Mouse (Mus musculus) spleen, postnatal 10 days (tissue): ENCODE data around the gene 1110004F10Rik.

Source experiments
- DNase-seq, 2 experiments: peaks; one replicate each; pipeline ENCODE4 v3.0.0; 2021 to 2022; ENCODE audit warnings: low spot score in 2 of 2

1110004F10Rik gene

GRCm38 (mm10) chr7:116092710-116093465, 53.7 kb downstream of the 1110004F10Rik start:
- DNase-seq = peak; percentile 85 to 94

DNA sequence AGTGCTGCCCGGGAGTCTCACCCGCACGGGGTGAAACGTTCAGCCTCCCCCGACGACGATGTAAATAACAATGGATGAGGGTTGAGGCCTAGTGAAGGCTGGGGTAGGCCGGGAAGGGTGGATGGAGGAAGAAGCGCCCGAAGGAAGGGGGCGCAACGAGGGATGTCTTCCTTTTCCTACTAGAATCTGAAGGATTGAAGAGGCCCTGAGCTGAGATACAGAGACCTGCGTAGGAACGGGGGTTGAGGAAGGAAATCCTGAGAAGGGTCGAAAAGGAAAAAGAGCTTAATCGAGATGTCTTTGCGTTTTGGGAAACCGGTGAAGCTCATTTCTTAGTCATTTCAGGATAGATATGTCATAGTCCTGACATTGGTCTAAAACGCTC, 54.3 kb downstream of the 1110004F10Rik start:
- no peak for DNase-seq

DNA sequence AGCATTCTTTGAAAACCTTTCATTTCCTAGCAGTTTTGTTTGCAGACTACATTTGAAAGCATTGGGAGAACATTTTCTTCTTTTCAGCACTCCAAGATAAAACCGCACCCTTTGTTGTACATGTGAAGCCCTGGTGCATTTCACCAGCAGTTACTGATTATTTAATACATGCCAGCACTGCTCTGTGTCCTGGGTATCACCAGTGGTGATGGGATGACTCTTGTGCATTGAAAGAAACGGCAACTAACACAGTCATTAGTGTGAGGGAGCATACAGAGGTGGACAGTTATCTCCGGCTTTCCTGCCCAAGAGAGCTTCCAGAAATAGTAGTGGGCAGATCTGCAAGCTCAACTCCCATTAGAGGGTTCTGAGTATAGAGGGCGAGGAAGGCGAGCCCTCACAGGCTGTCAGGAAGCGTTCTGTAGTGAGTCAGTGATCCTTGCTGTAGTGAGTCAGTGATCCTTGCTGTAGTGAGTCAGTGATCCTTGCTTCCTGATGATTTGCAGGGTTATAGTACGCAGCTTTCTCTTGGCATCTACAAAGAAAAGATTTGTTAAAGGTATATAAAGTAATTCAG, 60.8 kb downstream of the 1110004F10Rik start:
- DNase-seq = no peak

DNA sequence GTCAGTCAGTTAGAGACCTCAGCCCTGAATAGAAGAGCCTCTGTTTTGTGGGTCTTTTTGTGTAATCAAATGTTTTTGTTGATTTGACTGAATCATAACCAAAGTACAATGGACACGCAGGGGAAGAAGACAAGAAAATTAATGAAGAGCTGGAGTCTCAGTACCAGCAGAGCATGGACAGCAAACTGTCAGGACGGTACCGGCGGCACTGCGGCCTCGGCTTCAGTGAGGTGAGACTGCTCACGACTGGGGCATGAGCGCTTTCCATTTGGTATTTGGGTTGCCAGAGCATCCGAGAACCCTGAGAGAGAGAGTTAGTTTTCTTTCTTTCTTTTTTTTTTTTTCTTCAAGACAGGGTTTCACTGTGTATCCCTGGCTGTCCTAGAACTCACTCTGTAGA, 63.9 kb downstream of the 1110004F10Rik start:
- DNase-seq = no peak

GRCm38 (mm10) chr7:116110661-116111060, 71.5 kb downstream of the 1110004F10Rik start:
- peak in 1 of 2 experiments; percentile 1 for DNase-seq

GRCm38 (mm10) chr7:116111546-116111945, 72.3 kb downstream of the 1110004F10Rik start:
- peak in 1 of 2 experiments; percentile 5 for DNase-seq

- peak in 1 of 2 experiments; percentile 7 for DNase-seq
Measured at GRCm38 (mm10) chr7:116115216-116115930, 76.2 kb downstream of the 1110004F10Rik start.

- DNase-seq = no peak
Measured at GRCm38 (mm10) chr7:116115991-116116390, 76.8 kb downstream of the 1110004F10Rik start.

DNA sequence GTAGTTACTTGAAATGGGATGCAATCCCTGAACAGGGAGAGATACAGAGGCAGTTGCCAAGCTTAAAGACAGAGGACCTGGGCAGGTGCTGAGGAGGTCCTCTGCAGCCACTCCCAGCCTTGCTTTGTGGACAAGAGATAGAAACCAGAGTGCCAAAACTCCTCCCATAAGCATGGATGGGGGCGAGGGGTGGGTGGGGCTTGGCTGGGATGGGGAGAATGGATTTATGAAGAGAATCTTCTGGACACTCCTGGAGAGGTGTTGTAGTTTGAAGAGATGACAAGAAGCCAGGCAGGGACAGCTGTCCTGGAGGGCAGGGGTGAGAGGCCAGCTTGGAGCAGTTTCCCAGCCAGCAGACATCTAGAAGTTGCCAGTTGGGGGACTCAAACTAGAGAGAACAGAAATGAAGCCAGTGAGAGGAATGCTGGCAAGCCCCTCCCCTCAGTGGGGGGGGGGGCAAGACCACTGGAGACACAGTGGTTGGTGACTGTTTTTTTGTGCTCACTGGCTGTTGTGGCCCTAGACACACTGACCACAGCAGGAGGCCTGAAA, 80.2 kb downstream of the 1110004F10Rik start:
- no peak for DNase-seq

GRCm38 (mm10) chr7:116120737-116121136, 81.5 kb downstream of the 1110004F10Rik start:
- DNase-seq = no peak

DNA sequence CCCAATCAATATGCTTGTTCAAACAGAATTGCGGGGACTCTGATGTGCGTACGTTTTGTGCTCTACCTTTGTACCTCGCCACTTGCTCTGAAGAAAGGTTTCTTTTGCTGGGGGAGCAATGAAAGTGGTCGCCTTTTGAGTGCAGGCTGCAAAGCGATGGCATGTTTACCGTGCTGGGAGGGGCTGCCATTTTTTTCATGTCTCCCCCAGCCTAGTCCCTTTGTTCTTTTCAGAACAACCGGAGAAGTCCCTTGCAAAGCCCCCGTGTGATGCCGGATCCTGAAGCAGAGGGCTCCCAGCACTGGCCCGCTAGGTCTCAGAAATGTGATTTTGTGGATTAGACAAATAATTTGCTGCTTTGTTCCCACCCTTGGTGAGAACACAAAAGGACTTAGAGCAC, 82.0 kb downstream of the 1110004F10Rik start:
- DNase-seq = no peak

- no peak for DNase-seq
Measured at GRCm38 (mm10) chr7:116122981-116123596, 83.9 kb downstream of the 1110004F10Rik start.

GRCm38 (mm10) chr7:116123597-116123985, 84.4 kb downstream of the 1110004F10Rik start:
- no peak for DNase-seq

GRCm38 (mm10) chr7:116124057-116124456, 84.9 kb downstream of the 1110004F10Rik start:
- no peak for DNase-seq

- DNase-seq = no peak
Measured at GRCm38 (mm10) chr7:116125671-116126070, 86.5 kb downstream of the 1110004F10Rik start.

DNA sequence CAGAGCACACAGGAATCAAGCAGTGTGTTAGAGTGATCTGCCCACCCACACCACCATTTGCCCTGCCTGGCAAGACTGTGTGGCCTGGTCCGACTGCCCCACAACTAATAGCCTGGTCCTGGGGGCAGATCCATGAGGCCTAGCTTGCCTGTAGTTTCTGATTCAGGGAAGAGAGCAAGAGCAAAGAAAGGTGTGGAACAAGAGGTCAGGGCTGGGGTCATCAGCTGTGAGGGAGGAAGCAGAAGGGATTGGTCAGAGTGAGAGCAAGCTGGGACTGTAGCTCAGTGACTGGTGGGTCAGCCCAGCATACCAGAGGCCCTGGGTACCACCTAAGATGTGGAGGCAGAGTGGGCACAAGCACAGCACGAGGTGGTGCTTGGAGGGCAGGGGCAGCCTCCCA, 87.9 kb downstream of the 1110004F10Rik start:
- DNase-seq = no peak

DNA sequence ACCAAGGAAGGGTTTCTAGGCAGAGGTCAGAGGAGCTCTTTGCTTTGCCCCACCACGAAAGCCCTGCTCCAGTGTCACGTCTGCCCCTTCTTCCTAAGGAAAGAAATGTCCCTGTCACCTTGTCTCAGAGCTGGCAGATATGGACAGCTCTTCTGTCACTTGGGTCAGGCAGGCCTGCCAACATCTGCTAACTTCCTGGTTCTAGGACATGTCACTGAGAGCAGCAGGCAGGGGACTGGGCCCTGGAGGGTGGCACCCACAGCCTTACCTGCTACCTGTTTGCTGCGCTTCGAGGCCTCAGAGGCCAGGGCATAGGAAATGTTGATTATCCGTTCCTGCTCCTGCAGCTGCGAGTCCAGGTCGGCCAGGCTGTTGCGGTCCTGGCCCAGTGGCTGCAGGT, 89.1 kb downstream of the 1110004F10Rik start:
- no peak for DNase-seq

- DNase-seq = no peak
Measured at GRCm38 (mm10) chr7:116129374-116129773, 90.2 kb downstream of the 1110004F10Rik start.

DNA sequence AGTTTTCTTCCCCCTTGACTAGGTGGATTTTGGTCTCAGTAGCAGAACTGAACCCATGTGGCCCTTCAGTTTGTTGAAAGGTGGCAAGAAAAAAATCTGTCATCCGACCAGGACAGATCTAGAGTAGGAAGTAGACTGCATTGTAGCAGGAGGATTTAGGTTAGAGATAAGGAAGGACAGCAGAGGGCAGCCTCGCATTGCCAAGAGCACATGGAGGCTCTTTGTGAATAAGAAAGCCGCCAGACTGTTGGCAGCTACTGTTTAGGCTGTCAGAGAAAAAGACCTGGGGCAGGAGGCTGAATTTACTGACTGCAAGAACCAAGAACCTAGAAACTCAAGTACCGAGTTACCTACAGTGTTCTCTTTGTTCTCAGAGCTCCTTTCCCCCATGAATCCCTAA, 92.2 kb downstream of the 1110004F10Rik start:
- no peak for DNase-seq

DNA sequence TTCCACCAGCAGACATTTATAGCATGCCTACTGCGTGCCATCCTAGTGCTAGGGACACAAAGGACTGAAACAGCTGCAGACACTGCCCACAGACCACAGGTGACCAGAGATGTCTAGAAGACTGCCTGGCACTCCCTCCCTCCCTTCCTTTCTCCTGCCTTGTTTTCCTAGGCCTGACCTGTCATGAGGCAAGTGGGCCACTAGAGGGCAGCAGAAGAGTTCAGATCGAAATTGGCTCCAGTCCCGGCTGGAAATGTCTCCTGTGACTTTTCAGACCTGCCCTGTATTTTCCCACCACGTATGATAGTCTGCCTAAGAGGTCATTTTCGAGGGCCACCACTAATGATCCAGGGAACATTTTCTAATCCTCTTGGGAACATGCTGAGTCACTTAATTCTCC, 92.9 kb downstream of the 1110004F10Rik start:
- DNase-seq = peak; percentile 51 to 77

DNA sequence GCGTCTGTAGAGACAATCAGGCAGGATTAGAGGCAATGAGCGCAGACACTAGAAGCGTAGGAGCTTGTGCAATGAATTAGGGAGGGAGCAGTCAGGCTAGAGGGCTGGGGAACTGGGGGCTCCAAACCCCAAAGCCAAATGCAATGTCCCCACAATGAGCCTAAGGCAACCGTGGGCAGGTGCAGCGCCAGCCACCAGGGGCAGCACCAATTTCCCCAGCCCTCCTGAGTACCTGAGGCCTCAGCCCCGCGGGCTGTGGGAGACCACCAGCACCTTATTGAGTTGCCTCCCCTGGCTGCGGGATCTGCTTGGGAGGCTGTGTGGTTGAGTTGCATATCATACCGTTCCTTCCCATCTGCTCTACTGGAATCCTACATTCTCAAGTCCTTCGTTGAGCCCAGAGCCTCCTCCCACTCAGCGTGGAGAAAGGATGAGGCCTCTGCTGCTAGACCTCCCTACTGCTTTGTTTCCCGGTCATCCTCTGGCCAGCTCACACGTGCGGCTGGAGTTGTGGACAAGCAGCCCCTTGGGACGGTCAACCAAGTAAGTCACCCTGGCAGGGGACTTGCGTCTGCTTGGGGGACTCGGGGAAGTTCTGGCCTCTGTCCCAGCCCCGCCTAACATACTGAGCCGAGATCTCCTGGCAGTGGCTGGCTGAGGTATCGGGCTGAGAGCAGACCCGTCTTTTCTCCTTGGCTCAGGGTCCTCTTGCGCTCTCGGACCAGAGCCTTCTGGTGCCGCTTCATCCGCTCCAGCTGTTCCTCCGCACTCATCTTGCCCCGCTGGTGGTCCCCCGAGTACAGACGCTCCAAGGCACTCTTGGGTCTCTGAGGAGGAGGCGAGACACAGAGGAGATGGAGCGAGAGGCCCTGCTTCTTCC, 95.5 kb downstream of the 1110004F10Rik start:
- no peak for DNase-seq
